Comparison of ENCODE assay signal across 25 mouse cellular contexts in the genomic region with DNA sequence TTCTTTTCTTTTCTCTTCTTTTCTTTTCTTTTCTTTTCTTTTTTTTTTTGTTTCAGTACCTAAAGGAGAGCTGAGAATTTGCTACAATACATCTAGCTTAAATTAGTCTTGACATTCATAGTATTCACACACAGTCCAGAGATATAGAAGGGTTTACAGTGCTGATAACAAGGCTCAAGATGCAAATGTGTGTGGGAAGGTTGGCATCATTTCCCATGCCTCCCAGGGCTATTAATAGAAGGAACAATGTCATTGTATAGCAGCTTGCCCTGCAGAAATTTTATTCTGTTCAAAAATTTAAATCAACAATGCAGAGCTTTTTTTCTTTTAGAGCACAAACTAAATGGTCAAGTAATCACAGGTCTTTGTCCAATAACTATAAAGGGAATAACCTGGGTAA.
"Had no signal": no experiment of that assay in that cellular context is flagged by ENCODE, and none has a peak within 500 bp of the region (broad histone marks: within the 10 kb centered on the region; RNA-seq: fewer than 3 reads in every experiment).

No protein-coding gene starts in this region.

- ATAC-seq: forebrain, postnatal 0 days; inflammation-experienced regulatory T-cells, adult 6 months; intestine, embryonic 15.5 days; intestine, postnatal 0 days had no signal

- DNase-seq: forebrain, postnatal 0 days; gastrocnemius, postnatal 14 days; gastrocnemius, postnatal 36 days; heart, adult 11 months; heart, postnatal 14 days; heart, postnatal 36 days; kidney, adult 18-20 months; kidney, adult 8-10 months; kidney, postnatal 10 days; kidney, postnatal 25 days; kidney, postnatal 4 days; liver; liver, embryonic 13.5 days had no signal

- H3K4me1 ChIP-seq: heart, embryonic 10.5 days; heart, embryonic 12.5 days; hindbrain, embryonic 13.5 days; hindbrain, embryonic 15.5 days; intestine, embryonic 15.5 days; limb, embryonic 10.5 days; limb, embryonic 12.5 days; liver, embryonic 13.5 days; liver, embryonic 15.5 days had no signal

- H3K4me2 ChIP-seq: heart, embryonic 12.5 days; heart, embryonic 15.5 days; hindbrain, embryonic 13.5 days; hindbrain, embryonic 15.5 days; intestine, embryonic 15.5 days; limb, embryonic 12.5 days; liver, embryonic 11.5 days; liver, embryonic 13.5 days; liver, embryonic 15.5 days had no signal

- H3K27me3 ChIP-seq: heart, embryonic 12.5 days; heart, embryonic 15.5 days; hindbrain, embryonic 13.5 days; hindbrain, embryonic 15.5 days; intestine, embryonic 15.5 days; limb, embryonic 12.5 days; liver, embryonic 13.5 days; liver, embryonic 15.5 days had no signal

- H3K9me3 ChIP-seq: heart, embryonic 10.5 days; heart, embryonic 12.5 days; heart, embryonic 15.5 days; hindbrain, embryonic 13.5 days; hindbrain, embryonic 15.5 days; intestine, embryonic 15.5 days; limb, embryonic 10.5 days; limb, embryonic 12.5 days; liver, embryonic 13.5 days; liver, embryonic 15.5 days had no signal

- H3K4me3 ChIP-seq: heart, embryonic 10.5 days; heart, embryonic 12.5 days; heart, embryonic 15.5 days; hindbrain, embryonic 13.5 days; hindbrain, embryonic 15.5 days; intestine, embryonic 15.5 days; limb, embryonic 10.5 days; limb, embryonic 12.5 days; liver, embryonic 13.5 days; liver, embryonic 15.5 days had no signal

- H3K9ac ChIP-seq: forebrain, postnatal 0 days; heart, embryonic 12.5 days; heart, embryonic 15.5 days; hindbrain, embryonic 13.5 days; hindbrain, embryonic 15.5 days; intestine, embryonic 15.5 days; limb, embryonic 12.5 days; liver, embryonic 13.5 days; liver, embryonic 15.5 days had no signal

- H3K36me3 ChIP-seq: heart, embryonic 10.5 days; heart, embryonic 12.5 days; heart, embryonic 15.5 days; hindbrain, embryonic 13.5 days; hindbrain, embryonic 15.5 days; intestine, embryonic 15.5 days; limb, embryonic 10.5 days; limb, embryonic 12.5 days; liver, embryonic 13.5 days; liver, embryonic 15.5 days had no signal

- H3K27ac ChIP-seq: heart, embryonic 10.5 days; heart, embryonic 15.5 days; hindbrain, embryonic 13.5 days; hindbrain, embryonic 15.5 days; intestine, embryonic 15.5 days; limb, embryonic 10.5 days; limb, embryonic 12.5 days; liver, embryonic 13.5 days; liver, embryonic 15.5 days had no signal
